Mouse (Mus musculus): ENCODE data around the gene Olfr1450. TPM values are rescaled to one million over a fixed set of nuclear protein-coding genes. Genes with fewer than 3 reads are reported as not detected.

Olfr1450 gene
- total RNA-seq (2023) = not detected

DNA sequence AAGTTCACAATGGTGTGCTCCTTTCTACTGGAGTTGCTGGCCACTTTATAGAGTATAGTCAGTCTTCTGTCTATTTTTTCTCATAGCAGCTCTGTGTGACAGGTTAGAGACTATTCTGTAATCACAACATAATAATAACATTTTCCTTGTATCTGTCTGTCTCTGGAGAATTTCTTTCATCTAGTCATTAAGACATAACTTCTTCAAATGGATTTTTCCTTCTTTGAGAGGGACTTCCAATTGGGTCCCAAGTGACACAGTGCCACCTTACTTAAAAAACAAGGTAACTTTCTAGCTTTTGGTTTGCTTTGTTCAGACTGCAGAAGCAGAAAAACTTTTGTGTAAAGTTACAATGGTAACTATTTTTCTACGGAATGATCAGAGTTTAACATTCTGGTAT is at the start of gene Olfr1450:
Gene Olfr1450, plus strand, starts transcription at position 301 of the 400 bp plus-strand sequence.

DNA sequence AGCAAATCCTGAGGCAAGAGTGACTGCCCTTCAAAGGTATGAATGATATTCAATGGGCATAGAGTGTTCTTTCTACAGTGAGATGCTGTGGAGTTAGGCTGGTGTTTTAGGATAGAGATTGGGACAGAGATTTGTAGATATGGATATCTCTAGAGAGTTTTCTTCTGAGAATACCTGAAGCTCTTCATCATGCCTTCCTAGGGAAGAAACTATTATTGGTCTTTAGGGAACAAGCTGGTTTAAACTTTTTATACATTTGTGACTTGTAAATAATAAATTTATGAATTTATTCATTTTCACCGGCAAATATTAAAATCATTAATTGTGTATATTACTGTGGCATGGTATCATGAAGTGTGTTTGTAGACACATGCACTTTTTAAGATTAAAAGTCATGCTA is 46.4 kb upstream of the Olfr1450 start, which contains the start of gene Olfr1447:
Gene Olfr1447, minus strand, starts transcription at position 101 of the 400 bp plus-strand sequence.

DNA sequence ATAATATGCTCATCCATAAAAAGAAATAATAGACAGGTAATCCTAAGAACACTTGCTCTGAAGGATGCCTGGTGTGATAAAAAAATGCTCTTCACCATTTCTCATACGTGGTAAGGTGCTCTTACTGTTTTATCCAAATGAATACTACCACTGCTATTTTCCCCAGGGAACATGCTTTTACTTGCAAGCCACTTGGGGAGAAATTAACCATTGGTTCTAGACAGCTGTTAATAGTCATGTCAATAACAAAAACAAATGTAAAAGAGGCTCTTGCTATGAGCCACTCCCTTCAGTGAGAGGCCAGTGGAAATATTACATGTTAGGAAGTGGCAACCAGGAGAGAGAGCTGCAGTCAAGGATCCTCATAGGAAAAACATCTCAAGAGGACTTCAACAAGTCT is 25.7 kb upstream of the Olfr1450 start, which contains the start of gene Olfr1448:
Gene Olfr1448, minus strand, starts transcription at position 101 of the 400 bp plus-strand sequence.

DNA sequence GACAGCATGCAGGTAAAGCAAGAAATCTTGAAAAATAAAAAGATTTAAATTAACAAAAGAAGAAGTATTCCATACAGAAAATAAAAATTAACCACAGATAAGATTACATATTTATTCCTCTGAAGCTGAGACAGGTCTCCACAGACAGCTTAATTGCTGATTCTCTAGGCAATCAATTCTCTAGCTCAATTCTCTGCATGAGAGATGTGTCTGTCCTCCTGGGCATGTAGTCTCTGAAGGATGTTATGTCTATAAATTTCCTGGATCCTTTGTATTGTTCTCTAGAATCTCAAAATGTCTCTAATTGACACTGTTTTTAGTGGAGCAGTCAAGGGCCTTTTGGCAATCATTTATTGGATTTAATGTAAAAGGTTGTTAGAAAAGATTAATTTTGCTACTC is 19.5 kb upstream of the Olfr1450 start, which contains the start of gene Olfr1449:
Gene Olfr1449, plus strand, starts transcription at position 301 of the 400 bp plus-strand sequence.

DNA sequence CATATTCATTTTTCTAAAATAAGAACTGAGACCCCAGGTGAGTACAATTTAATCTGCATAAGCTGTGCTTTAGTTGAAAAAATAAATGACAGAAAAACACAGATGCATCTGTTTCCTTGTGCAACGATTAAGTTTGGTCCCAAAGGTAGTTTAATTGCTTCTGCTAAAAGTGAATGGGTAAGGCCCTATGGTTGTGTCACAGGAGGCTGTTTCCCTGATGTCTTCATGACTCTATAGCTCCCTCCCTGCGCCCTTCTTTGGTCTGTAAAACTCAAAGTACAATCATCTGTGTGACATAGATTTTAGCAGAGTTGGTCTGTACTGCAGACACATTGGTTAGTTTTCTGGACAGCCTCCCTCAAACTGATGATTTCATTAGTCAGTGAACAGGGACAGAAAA is 44.7 kb downstream of the Olfr1450 start, which contains the start of gene Olfr1451:
Gene Olfr1451, plus strand, starts transcription at position 301 of the 400 bp plus-strand sequence.

Other genes with a start within 250 kb of the Olfr1450 start
- 1 to 10 TPM; 1.6 to 1.9 TPM for gene Cntf, start 184.6 kb upstream of the Olfr1450 start, total RNA-seq (2023)
- 10 to 100 TPM; 42.7 to 52.7 TPM for gene Zfp91, start 154.1 kb upstream of the Olfr1450 start, total RNA-seq (2023)
- gene Lpxn, start 154.1 kb upstream of the Olfr1450 start, total RNA-seq (2023) = 10 to 100 TPM in 1 of 2 experiments, 1 to 10 TPM in 1; 6.8 to 10.3 TPM
- not detected for gene Gm5244, start 103.6 kb upstream of the Olfr1450 start, total RNA-seq (2023)
- not detected for gene Olfr1444, start 93.0 kb upstream of the Olfr1450 start, total RNA-seq (2023)
- gene Olfr1445, start 66.4 kb upstream of the Olfr1450 start, total RNA-seq (2023) = not detected
- gene Olfr1446, start 56.7 kb upstream of the Olfr1450 start, total RNA-seq (2023) = not detected
- gene Olfr1447, start 46.5 kb upstream of the Olfr1450 start, total RNA-seq (2023) = not detected
- gene Olfr1448, start 25.8 kb upstream of the Olfr1450 start, total RNA-seq (2023) = not detected
- gene Olfr1449, start 19.4 kb upstream of the Olfr1450 start, total RNA-seq (2023) = not detected
- gene Olfr1451, start 44.8 kb downstream of the Olfr1450 start, total RNA-seq (2023) = not detected
- gene Olfr1453, start 78.1 kb downstream of the Olfr1450 start, total RNA-seq (2023) = not detected
- gene Olfr1454, start 110.4 kb downstream of the Olfr1450 start, total RNA-seq (2023) = not detected
- not detected for gene Olfr1457, start 147.6 kb downstream of the Olfr1450 start, total RNA-seq (2023)
- gene Olfr1458, start 156.5 kb downstream of the Olfr1450 start, total RNA-seq (2023) = not detected
- gene Olfr1459, start 199.3 kb downstream of the Olfr1450 start, total RNA-seq (2023) = under 1 TPM; 0.13 to 0.16 TPM
- not detected for gene Olfr1461, start 212.7 kb downstream of the Olfr1450 start, total RNA-seq (2023)
- not detected for gene Olfr1462, start 235.5 kb downstream of the Olfr1450 start, total RNA-seq (2023)

Measured in neutrophil, adult 59 days (primary cell).